Mouse (Mus musculus): ENCODE measurements at regions not wholly inside any gene's neighbourhood (a gene's known extent, or its start where the extent isn't known, plus 50 kb on each side); places are given as distances from the start of the nearest gene placed in this dataset.

- TF ChIP-seq POLR2A (IDR thresholded peaks at IDR 0.05; ENCODE audit: extremely low read depth, insufficient read depth, low read length) (no peak), CTCF (IDR thresholded peaks at IDR 0.05; ENCODE audit: extremely low read depth, insufficient read depth, low read length) (no peak)
These were observed 875.4 kb downstream of the Tmem114 start for GRCm38 (mm10) chr16:7549568-7549967.
